16 mouse cellular contexts compared by ENCODE assay signal in the genomic region with DNA sequence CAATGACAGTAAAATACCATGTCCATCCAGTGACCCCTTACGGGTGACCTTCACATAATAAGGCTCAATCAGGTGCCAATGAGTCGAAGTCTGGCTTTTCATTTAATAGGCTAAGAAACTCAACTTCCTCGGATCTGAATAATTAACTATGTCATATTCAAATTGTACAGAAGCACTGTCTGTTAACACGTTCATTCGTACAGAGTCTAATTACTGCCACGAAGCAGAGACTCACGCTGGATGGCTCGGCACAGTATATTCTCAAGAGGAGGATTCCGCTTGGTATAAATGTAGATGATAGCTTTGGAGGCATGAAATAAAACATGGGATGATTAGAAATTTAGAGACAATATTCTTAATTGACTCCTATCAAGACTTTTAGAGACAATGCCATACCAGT. TPM values are rescaled to one million over a fixed set of nuclear protein-coding genes. Genes with fewer than 3 reads are reported as not detected.
"Had no signal": no experiment of that assay in that cellular context is flagged by ENCODE, and none has a peak within 500 bp of the region (broad histone marks: within the 10 kb centered on the region; RNA-seq: fewer than 3 reads in every experiment).

No protein-coding gene starts in this region.

- ATAC-seq: liver, embryonic 12.5 days; midbrain, embryonic 15.5 days had no signal

- H3K4me1 ChIP-seq: limb, embryonic 15.5 days; liver, embryonic 12.5 days; megakaryocyte, embryonic 14.5 days; midbrain, embryonic 15.5 days; neural tube, embryonic 13.5 days; stomach, embryonic 15.5 days had no signal

- H3K36me3 ChIP-seq: limb, embryonic 15.5 days; liver, embryonic 12.5 days; midbrain, embryonic 15.5 days; neural tube, embryonic 13.5 days; stomach, embryonic 15.5 days had no signal

- H3K27ac ChIP-seq: limb, embryonic 15.5 days; liver, embryonic 12.5 days; macrophage; midbrain, embryonic 15.5 days; neural tube, embryonic 13.5 days; stomach, embryonic 15.5 days had no signal

- H3K9me3 ChIP-seq: limb, embryonic 15.5 days; liver, embryonic 12.5 days; midbrain, embryonic 15.5 days; neural tube, embryonic 13.5 days; stomach, embryonic 15.5 days had no signal

- H3K4me3 ChIP-seq: limb, embryonic 15.5 days; liver, embryonic 12.5 days; megakaryocyte, embryonic 14.5 days; midbrain, embryonic 15.5 days; neural tube, embryonic 13.5 days; stomach, embryonic 15.5 days had no signal

- DNase-seq: kidney, adult 11 months; kidney, postnatal 10 days; layer of hippocampus, adult 9-11 months; layer of hippocampus, postnatal 36 days; lung, postnatal 10 days; thymus, adult 2 months; thymus, postnatal 36 days had no signal

- H3K27me3 ChIP-seq: limb, embryonic 15.5 days; liver, embryonic 12.5 days; megakaryocyte, embryonic 14.5 days; midbrain, embryonic 15.5 days; neural tube, embryonic 13.5 days; stomach, embryonic 15.5 days had no signal

- H3K9ac ChIP-seq: limb, embryonic 15.5 days; liver, embryonic 12.5 days; lung, embryonic 14.5 days; midbrain, embryonic 15.5 days; neural tube, embryonic 13.5 days; stomach, embryonic 15.5 days had no signal

- H3K4me2 ChIP-seq: limb, embryonic 15.5 days; liver, embryonic 12.5 days; lung, embryonic 14.5 days; midbrain, embryonic 11.5 days; midbrain, embryonic 15.5 days; neural tube, embryonic 13.5 days; stomach, embryonic 15.5 days had no signal

RNA-seq across cellular contexts. Expression of a gene that starts 11.0 kb away (rescaled TPM):
- polyA plus RNA-seq: macrophage had no signal
